In the genomic region with DNA sequence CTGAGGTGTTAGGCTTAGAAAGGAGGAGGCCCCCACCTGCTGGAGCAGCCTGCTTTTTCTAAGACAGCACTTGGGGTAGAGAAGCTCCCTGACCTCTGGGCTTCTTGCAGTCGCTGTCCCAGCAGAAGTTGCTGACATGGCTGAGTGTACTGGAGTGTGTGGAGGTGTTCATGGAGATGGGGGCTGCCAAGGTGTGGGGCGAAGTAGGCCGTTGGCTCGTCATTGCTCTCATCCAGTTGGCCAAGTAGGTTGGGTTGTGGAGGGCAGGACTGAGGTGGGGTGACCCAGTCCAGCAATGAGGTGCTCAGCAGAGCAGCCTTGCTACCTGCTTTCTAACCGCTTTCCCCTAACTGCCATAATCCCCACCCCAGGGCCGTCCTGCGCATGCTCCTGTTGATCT, we compare ENCODE assay signal across 25 mouse cellular contexts. TPM values are rescaled to one million over a fixed set of nuclear protein-coding genes. Genes with fewer than 3 reads are reported as not detected.
DNase-seq lines count a peak whose midpoint lies in the region; ATAC-seq and TF ChIP-seq lines count a peak whose summit lies in the region.
"Had no signal": no experiment of that assay in that cellular context is flagged by ENCODE, and none has a peak within 500 bp of the region (broad histone marks: within the 10 kb centered on the region; RNA-seq: fewer than 3 reads in every experiment).

No protein-coding gene starts in this region.

- H3K36me3 ChIP-seq in thymus, adult 2 months (ENCODE audit: control insufficient read depth, insufficient read depth, low read length) = peaks cover 31% of the 10 kb centered on the region

- peaks cover 5% of the 10 kb centered on the region for H3K4me1 ChIP-seq in bone marrow, adult 2 months (ENCODE audit: control insufficient read depth, insufficient read depth, low read length)
- H3K4me1 ChIP-seq in thymus, adult 2 months (replicated peaks; ENCODE audit: control insufficient read depth, insufficient read depth, low read length) = peaks cover 34% of the 10 kb centered on the region

- ATAC-seq in cerebellum, adult (ENCODE audit: insufficient number of reproducible peaks, low FRiP score, low TSS enrichment) = no peak
- ATAC-seq: CD4-positive, CD25-positive, alpha-beta regulatory T cell, adult 4 months; forebrain, embryonic 13.5 days; forebrain, embryonic 16.5 days; hindbrain, embryonic 16.5 days; intestine, embryonic 15.5 days had no signal

- H3K27me3 ChIP-seq in thymus, adult 2 months (ENCODE audit: control insufficient read depth, insufficient read depth, low read length) = no peaks in the 10 kb centered on the region
- H3K27me3 ChIP-seq: forebrain, embryonic 13.5 days; intestine, embryonic 15.5 days had no signal

- 0 out of 2 replicates have a peak, but pooled peaks have one; percentile 17 for TF ChIP-seq POLR2A in bone marrow, adult 2 months (IDR thresholded peaks at IDR 0.05; ENCODE audit: borderline replicate concordance, control insufficient read depth, low read depth, low read length)
- no peak for TF ChIP-seq POLR2A in thymus, adult 2 months (IDR thresholded peaks at IDR 0.05; ENCODE audit: control insufficient read depth, extremely low read depth, insufficient read depth, low read length, poor library complexity)

- H3K27ac ChIP-seq in bone marrow, adult 2 months (ENCODE audit: control insufficient read depth, insufficient read depth, low read depth, low read length, poor library complexity) = no peak overlapping the region
- H3K27ac ChIP-seq in thymus, adult 2 months (ENCODE audit: control insufficient read depth, insufficient read depth, low read length) = no peak overlapping the region
- H3K27ac ChIP-seq: forebrain, embryonic 10.5 days; forebrain, embryonic 13.5 days; heart, embryonic 15.5 days; hindbrain, embryonic 10.5 days; hindbrain, embryonic 13.5 days; intestine, embryonic 15.5 days had no signal

- peak; percentile 33 for DNase-seq in cerebellum, adult 8-10 months
- DNase-seq in heart, adult 11 months = peak; percentile 91
- DNase-seq in heart, adult 8-10 months (ENCODE audit: low spot score) = no peak
- no peak for DNase-seq in thymus, adult 2 months
- DNase-seq: adrenal gland, adult 2 months; adrenal gland, postnatal 14 days; gastrocnemius, postnatal 10 days; gastrocnemius, postnatal 36 days; heart, postnatal 10 days; heart, postnatal 36 days; kidney, adult 11 months had no signal

- no peak overlapping the region for H3K4me3 ChIP-seq in bone marrow, adult 2 months (replicated peaks; ENCODE audit: control insufficient read depth, low read depth, low read length)
- H3K4me3 ChIP-seq in thymus, adult 2 months (ENCODE audit: control insufficient read depth, insufficient read depth, low read length) = no peak overlapping the region
- H3K4me3 ChIP-seq: forebrain, embryonic 10.5 days; forebrain, embryonic 13.5 days; heart, embryonic 12.5 days; heart, embryonic 15.5 days; hindbrain, embryonic 10.5 days; hindbrain, embryonic 13.5 days; intestine, embryonic 15.5 days had no signal

- TF ChIP-seq CTCF in bone marrow, adult 2 months (IDR thresholded peaks at IDR 0.05; ENCODE audit: control insufficient read depth, insufficient read depth, low read length) = no peak
- no peak for TF ChIP-seq CTCF in thymus, adult 2 months (IDR thresholded peaks at IDR 0.05; ENCODE audit: borderline replicate concordance, control insufficient read depth, extremely low read depth, insufficient read depth, low read length, poor library complexity)

- WGBS in bone marrow, adult 2 months = 93% methylated on average over 7 of the region's 7 CpGs
- WGBS in thymus, adult 2 months = 97% methylated on average over 7 of the region's 7 CpGs

RNA-seq across cellular contexts. Expression of gene Large2, which starts 2.7 kb away (rescaled TPM):
- under 1 TPM in 1 of 4 experiments, not detected in 3; 0.75 TPM for total RNA-seq in heart, adult 8-10 months (2022)
- polyA plus RNA-seq in bone marrow, adult 2 months (2011; ENCODE audit: insufficient read depth, insufficient read length, low replicate concordance, missing spikeins) = not detected in 2 replicates
- polyA plus RNA-seq in thymus, adult 2 months (2012; rRNA removed) = 10.4 and 13.9 TPM in 2 replicates
- total RNA-seq: heart, postnatal 36 days; MEL had no signal
- polyA plus RNA-seq: CD4-positive, CD25-positive, alpha-beta regulatory T cell, adult 4 months had no signal

RNA-seq across cellular contexts. Expression of gene Pex16, which starts 2.8 kb away (rescaled TPM):
- total RNA-seq in heart, adult 8-10 months (2022) = 10 to 100 TPM; 22.2 to 28.5 (median 25.3) TPM
- 14.9 and 15.4 TPM in 2 replicates for polyA plus RNA-seq in bone marrow, adult 2 months (2011; ENCODE audit: insufficient read depth, insufficient read length, low replicate concordance, missing spikeins)
- polyA plus RNA-seq in thymus, adult 2 months (2012; rRNA removed) = 76.1 and 78.0 TPM in 2 replicates

RNA-seq across cellular contexts. Expression of gene 1700029I15Rik, which starts 5.0 kb away (rescaled TPM):
- total RNA-seq in heart, adult 8-10 months (2022) = 1 to 10 TPM in 2 of 4 experiments, under 1 TPM in 2; 0.26 to 1.5 (median 0.86) TPM
- 2.9 and 6.7 TPM in 2 replicates for polyA plus RNA-seq in bone marrow, adult 2 months (2011; ENCODE audit: insufficient read depth, insufficient read length, low replicate concordance, missing spikeins)
- polyA plus RNA-seq in thymus, adult 2 months (2012; rRNA removed) = 6.4 and 9.0 TPM in 2 replicates

RNA-seq across cellular contexts. Expression of gene Mapk8ip1, which starts 23.7 kb away (rescaled TPM):
- 1 to 10 TPM; 3.4 to 4.6 (median 3.9) TPM for total RNA-seq in heart, adult 8-10 months (2022)
- 0.45 and 2.0 TPM in 2 replicates for polyA plus RNA-seq in bone marrow, adult 2 months (2011; ENCODE audit: insufficient read depth, insufficient read length, low replicate concordance, missing spikeins)
- polyA plus RNA-seq in thymus, adult 2 months (2012; rRNA removed) = 10.6 and 11.4 TPM in 2 replicates
- total RNA-seq: granulocyte monocyte progenitor cell, adult 5-6 weeks had no signal

RNA-seq across cellular contexts. Expression of gene Cry2, which starts 56.5 kb away (rescaled TPM):
- 10 to 100 TPM; 22.6 to 35.6 (median 32.8) TPM for total RNA-seq in heart, adult 8-10 months (2022)
- 4.8 and 8.0 TPM in 2 replicates for polyA plus RNA-seq in bone marrow, adult 2 months (2011; ENCODE audit: insufficient read depth, insufficient read length, low replicate concordance, missing spikeins)
- polyA plus RNA-seq in thymus, adult 2 months (2012; rRNA removed) = 16.2 and 19.6 TPM in 2 replicates

Comparison
In these comparisons a context has a peak if more than half of its experiments do, and no peak if none do; other contexts are left out.
1. DNase-seq: peak in cerebellum, adult 8-10 months (single experiment) and heart, adult 11 months (single experiment); none in heart, adult 8-10 months (single experiment) and thymus, adult 2 months (single experiment).